Mouse (Mus musculus) olfactory bulb, adult 2 months (tissue): ENCODE measurements around the gene Fxyd5.

Experiments used
- CTCF ChIP-seq: fragments of 200-500 bp; IDR thresholded peaks from 2 replicates; pipeline ENCODE4 v1.5.1; 2012; ENCODE audit warnings: low read depth, mild to moderate bottlenecking, low read length, moderate library complexity; ENCODE audit not compliant: insufficient read depth
- POLR2A ChIP-seq: fragments of 200-500 bp; IDR thresholded peaks from 2 replicates; pipeline ENCODE4 v1.6.1; 2012; ENCODE audit warnings: mild to moderate bottlenecking, low read depth, low read length, moderate library complexity; ENCODE audit not compliant: insufficient read depth

- TF ChIP-seq POLR2A = no peak
- TF ChIP-seq CTCF = no peak
These were observed 9.2 kb upstream of the Fxyd5 start, which contains the start of gene Fxyd7 for GRCm38 (mm10) chr7:31051321-31052021.
